Mouse (Mus musculus): ENCODE data around the gene Ly75.

The Ly75 gene

DNA sequence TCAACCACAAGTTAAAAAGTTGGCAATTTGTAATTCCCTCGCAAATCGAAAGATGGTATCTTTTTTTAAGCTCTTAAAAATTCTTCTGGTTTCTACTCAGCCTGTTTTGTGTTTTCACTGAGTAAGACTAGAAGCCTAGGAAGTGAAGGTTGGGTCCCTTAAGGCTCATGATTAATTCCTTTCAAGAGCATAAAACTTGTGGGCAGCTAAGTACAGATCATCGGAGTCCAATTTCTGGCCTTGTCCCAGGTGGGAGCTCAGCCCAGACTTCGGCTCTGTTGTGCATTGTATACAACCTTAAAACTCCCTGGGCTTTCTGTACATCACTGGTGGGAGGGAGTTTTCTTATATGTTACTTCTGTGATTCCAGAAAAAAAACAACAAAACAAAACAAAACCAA, 79.3 kb downstream of the Ly75 start:
- no peak for DNase-seq

DNA sequence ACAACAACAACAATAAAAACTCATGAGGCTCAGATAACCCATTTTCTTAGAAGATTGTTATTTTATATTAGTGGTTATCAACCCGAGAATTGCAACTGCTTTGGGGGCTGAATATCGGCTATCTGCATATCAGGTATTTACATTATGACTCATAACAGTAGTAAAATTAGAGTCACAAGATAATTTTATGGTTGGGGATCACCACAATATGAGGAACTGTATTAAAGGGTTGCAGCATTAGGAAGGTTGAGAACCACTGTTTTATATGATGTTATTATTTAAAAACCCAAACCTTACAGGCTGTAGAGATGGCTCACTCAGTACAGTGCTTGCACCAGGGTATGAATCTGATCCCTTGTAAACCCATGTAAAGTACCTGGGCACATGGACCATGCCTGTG, 83.8 kb downstream of the Ly75 start:
- no peak for DNase-seq

- no peak for DNase-seq
Measured at GRCm38 (mm10) chr2:60298266-60298665, 84.8 kb downstream of the Ly75 start.

- DNase-seq = no peak
Measured at GRCm38 (mm10) chr2:60291381-60291780, 91.7 kb downstream of the Ly75 start.

- no peak for DNase-seq
Measured at GRCm38 (mm10) chr2:60289451-60289850, 93.7 kb downstream of the Ly75 start.

- DNase-seq = no peak
Measured at GRCm38 (mm10) chr2:60288606-60289005, 94.5 kb downstream of the Ly75 start.

- no peak for DNase-seq
Measured at GRCm38 (mm10) chr2:60285107-60285617, 97.9 kb downstream of the Ly75 start.

DNA sequence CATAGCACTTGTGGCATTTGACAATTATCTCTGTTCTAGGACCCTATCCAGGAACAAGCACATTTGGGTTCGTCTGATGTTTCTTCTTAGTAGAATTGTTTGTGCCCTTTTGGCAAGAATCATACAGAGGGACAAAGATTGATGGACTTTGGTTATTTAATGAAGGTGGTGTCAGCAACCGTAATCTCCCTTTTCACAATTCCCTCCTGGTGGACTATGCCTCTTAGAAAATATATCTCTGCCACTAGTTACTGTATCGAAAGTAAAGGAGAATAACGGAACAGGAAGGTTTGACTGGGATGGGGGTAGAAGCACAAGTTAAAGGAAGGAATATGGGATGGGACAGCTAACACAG, 98.7 kb downstream of the Ly75 start, which contains the start of gene Cd302:
Cd302 (minus strand) TSS at position 22 of the 355 bp plus-strand sequence.
- DNase-seq = no peak

DNA sequence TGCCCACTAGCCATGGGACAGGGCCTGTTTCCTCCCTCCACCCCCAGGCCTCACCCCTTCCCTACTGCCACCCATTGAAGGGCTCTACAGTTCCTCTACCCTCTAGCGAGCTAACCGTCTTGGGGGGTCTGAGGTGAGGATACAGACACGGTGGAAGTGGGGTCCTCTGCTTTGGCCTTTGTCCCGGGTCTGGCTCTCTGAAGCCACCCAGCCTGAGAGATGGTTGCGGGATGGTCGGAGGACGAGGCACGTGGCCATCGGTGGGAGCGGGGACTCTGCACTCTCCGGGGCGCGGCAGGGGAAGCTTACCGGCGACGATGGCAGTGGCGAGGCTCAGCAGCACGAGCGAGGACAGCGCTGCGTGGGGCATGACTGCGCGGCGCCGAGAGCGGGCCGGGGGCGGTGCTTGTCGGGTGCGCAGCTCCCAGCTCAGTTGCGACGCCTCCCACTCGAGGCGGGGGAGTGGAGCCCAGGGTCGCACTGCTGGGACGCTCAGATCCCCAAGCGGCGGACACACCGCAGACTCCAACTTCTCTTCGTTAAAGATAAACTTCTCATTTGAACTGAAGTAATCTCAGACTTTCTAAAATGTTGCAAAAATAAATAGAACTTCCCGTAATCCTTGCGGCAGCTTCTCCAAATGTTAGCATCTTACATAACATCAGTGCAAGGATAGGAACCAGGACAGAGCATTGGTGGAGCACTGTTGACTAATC, 99.2 kb downstream of the Ly75 start:
- DNase-seq = peak; percentile 9

- no peak for DNase-seq
Measured at GRCm38 (mm10) chr2:60283208-60283750, 99.8 kb downstream of the Ly75 start.

DNA sequence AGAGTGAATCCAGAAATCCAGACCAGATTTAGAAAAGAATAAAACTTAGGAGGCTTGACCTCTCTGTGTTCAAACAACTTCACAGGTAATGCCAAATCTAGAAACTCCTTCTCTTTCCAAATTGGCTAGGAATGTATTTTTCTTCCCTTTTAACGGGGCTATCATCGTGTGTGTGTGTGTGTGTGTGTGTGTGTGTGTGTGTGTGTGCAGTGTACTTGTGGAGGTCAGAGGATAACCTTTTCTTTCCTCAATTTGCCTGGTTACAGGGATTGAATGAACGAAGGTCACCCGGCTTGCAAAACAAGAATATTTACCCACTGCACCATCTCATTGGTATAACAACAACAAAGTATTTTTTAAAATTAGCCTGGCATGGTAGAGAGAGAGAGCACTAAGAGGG, 100.5 kb downstream of the Ly75 start:
- DNase-seq = no peak

GRCm38 (mm10) chr2:60278627-60279026, 104.5 kb downstream of the Ly75 start:
- no peak for DNase-seq

DNA sequence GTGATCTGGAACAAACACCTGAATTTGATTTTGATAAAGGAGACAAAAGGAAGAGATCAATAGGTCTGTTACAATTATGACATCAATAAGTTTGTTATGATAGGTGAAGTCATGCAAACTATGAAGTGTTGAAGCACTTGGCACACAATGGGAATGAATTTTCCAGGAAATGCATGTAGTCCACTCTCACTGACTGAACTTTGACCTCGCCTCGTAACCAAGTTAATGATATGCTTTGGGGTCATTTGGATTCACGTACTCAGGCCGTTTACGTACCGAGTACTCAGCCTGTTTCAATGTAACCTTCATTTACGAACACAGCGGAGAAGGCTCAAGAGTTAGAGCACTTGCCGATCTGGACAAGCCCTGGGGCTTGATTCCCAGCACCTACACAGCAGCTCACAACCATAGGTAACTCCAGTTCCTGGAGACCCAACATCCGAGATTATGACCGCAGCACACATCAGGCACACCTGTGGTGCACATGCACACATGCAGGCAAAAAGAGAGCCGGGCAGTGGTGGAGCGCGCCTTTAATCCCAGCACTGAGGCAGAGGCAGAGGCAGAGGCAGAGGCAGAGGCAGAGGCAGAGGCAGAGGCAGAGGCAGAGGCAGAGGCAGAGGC, 113.1 kb downstream of the Ly75 start:
- DNase-seq = no peak

DNA sequence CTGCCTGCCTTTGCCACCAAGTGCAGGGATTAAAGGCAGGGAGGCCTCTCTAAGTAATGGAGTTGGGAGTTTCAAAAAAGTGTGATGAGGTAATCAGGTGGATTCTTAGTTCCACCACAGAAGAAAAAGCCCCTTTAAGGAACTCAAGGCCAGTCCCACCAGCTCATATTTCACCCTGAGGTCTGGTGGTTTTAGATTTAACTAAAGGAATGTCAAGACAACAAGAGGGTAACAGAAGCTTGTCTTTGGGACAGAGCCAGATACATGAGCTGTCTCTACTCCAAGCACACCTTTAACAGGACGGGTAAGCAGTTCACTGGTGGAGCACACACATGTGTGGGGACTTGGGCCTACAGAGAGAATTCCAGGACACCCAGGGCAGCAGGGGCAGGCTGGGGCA, 115.5 kb downstream of the Ly75 start:
- DNase-seq = no peak

- no peak for DNase-seq
Measured at GRCm38 (mm10) chr2:60260621-60261350, 122.3 kb downstream of the Ly75 start.

DNA sequence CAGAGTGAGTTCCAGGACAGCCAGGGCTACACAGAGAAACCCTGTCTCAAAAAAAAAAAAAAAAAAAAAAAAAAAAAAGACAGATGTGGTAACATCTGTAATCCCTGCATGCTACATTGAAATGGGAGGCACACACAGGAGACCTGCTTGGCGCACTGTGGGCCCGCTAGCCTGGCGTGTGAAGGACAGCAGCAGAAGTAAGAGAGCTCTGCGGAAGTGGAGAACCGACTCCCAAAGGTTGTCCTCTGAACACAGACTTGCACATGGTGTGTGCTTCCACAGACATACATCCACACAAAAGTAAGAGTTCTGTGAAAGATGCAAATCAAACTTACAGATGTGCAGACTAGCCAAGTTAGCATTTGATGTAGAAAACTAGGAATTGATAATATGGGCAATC, 123.9 kb downstream of the Ly75 start:
- no peak for DNase-seq

GRCm38 (mm10) chr2:60256751-60257150, 126.4 kb downstream of the Ly75 start:
- no peak for DNase-seq

DNA sequence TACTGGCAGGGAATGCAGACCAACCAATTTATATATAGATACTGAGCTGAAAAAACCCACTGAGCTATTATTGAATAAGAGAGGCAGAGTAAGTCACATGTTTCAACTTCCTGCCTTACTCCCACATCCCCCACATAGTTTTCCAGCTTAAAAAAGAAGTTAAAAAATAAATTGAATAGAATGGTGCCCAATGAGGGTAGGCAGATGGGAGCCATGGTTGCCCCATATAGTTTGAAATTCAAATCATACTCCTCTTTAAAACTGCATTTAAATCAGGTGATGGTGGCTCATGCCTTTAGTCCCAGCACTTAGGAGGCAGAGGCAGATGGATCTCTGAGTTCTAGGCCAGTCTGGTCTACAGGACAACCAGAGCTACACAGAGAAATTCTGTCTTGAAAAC, 129.6 kb downstream of the Ly75 start:
- DNase-seq = no peak

DNA sequence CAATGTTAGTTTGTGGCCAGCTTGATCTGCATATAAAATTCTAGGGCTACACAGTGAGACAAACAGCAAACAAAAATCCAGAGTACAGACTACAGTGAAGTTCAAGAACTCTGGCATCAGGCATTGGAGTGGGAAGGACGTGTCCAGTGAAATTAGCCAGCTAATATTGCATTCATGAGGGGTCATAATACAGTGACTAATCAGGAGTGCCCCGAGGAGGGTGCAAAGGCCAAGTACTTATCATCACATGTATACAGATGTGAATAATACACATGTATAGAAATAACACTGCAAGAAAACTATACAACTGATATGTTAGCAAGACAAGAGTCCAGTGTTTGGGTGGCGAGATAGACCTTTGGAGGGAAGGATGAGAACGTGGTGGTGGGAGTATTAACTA, 130.3 kb downstream of the Ly75 start:
- DNase-seq = no peak
